Mouse (Mus musculus): ENCODE measurements around the gene N4bp2l2.
"Not testable (repeated sequence)": the region's sequence is repeated elsewhere in the genome, so short reads cannot be mapped to it uniquely, and the experiment has no call there.

Gene N4bp2l2

DNA sequence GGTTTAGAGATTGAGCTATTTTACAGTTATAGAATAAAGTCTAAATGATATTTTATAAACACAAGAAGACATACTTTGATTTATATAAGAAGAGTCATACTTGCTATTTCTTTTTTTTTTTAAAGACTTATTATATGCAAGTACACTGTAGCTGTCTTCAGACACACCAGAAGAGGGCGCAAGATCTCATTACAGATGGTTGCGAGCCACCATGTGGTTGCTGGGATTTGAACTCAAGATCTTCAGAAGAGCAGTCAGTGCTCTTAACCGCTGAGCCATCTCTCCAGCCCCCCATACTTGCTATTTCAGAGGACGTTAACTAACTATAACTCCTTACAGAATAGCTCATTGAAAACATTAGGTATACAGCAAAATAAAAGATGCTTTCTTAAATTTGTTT lies 22.6 kb downstream of the N4bp2l2 start:
- DNase-seq (ENCODE audit: low read depth, low spot score) = not testable (repeated sequence)

GRCm38 (mm10) chr5:150641440-150641839 lies 24.5 kb downstream of the N4bp2l2 start:
- no peak for DNase-seq (ENCODE audit: low read depth, low spot score)

GRCm38 (mm10) chr5:150629692-150630091 lies 36.3 kb downstream of the N4bp2l2 start:
- no peak for DNase-seq (ENCODE audit: low read depth, low spot score)

- no peak for DNase-seq (ENCODE audit: low read depth, low spot score)
Observed at GRCm38 (mm10) chr5:150629272-150629671, 36.7 kb downstream of the N4bp2l2 start.

- DNase-seq (ENCODE audit: low read depth, low spot score) = no peak
Observed at GRCm38 (mm10) chr5:150625528-150625927, 40.5 kb downstream of the N4bp2l2 start.

GRCm38 (mm10) chr5:150622792-150623191 lies 43.2 kb downstream of the N4bp2l2 start:
- no peak for DNase-seq (ENCODE audit: low read depth, low spot score)

GRCm38 (mm10) chr5:150621592-150621991 lies 44.4 kb downstream of the N4bp2l2 start:
- DNase-seq (ENCODE audit: low read depth, low spot score) = no peak

- DNase-seq (ENCODE audit: low read depth, low spot score) = no peak
Observed at GRCm38 (mm10) chr5:150620588-150621135, 45.3 kb downstream of the N4bp2l2 start.

DNA sequence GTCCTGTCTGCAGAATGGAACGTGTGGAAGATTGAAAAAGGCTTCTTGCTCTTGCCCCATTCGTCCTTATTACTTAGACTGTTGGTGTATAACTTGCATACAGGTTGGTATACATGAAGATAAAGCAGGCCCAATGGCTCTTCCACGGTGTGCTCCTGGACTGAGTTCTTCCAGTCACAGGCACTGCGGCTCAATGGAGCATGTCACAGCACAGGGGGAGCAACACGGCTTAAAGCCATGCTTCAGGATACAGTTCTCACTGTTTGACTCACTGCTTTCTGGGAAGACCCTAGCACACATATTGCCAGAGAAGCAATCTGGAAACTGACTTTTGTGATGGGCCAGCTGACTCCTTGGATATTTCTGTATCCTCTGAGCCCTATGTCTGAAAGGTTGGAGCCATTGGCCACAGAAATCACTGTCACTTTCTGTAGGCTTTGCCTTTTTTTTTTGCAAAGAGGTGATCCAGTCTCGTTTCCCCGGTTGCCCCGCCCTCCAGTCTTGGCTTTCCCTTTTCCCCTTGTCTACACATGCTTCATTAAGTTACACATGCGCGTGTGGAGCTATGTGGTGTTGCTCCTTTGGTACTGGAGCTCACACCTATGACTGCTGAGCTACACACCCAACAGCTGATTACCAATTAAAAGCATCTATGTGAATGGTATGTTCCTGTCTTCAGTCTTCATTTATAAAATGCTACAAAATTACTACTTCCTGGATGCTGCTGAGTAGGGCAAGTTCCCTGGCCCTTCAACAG lies 47.2 kb downstream of the N4bp2l2 start:
- no peak for DNase-seq (ENCODE audit: low read depth, low spot score)

GRCm38 (mm10) chr5:150616731-150617130 lies 49.3 kb downstream of the N4bp2l2 start:
- no peak for DNase-seq (ENCODE audit: low read depth, low spot score)

GRCm38 (mm10) chr5:150616216-150616615 lies 49.8 kb downstream of the N4bp2l2 start:
- no peak for DNase-seq (ENCODE audit: low read depth, low spot score)

DNA sequence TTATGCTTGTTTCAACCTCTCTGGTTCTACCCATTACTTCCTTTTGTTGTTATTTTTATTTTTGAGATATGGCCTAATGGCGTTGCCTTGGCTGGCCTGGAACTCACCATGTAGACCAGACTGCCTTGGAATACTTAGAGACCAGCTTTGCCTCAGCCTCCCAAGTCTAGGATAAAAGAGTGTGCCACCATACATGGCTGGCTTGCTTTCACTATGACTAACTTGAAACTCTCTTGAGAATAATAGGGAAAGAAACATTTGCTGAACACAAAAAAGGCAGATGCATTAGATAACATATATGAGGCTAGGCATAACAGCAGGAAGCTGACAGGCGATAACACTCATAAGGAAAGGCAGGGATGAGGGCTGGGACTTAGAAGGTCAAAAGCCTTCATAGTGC lies 51.9 kb downstream of the N4bp2l2 start:
- no peak for DNase-seq (ENCODE audit: low read depth, low spot score)

DNA sequence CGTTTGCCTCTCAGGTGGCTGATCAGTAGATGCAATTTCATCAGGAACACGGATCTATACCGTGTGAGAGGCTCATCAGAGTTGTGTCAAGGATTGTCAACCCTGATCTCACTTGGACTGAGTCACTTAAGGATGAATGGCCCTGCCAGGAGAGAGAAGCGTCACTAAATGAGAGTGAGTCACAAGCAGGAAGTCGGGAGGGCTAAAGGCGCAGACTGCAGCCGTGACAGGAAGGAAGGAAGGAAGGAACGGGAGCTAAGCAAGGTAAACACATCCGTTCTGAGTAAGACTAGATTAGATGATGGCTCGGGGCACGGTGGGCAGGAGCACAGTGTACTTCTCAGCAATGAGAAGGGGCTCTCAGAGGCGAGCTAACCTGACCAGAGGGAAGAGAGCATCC lies 54.3 kb downstream of the N4bp2l2 start:
- no peak for DNase-seq (ENCODE audit: low read depth, low spot score)

DNA sequence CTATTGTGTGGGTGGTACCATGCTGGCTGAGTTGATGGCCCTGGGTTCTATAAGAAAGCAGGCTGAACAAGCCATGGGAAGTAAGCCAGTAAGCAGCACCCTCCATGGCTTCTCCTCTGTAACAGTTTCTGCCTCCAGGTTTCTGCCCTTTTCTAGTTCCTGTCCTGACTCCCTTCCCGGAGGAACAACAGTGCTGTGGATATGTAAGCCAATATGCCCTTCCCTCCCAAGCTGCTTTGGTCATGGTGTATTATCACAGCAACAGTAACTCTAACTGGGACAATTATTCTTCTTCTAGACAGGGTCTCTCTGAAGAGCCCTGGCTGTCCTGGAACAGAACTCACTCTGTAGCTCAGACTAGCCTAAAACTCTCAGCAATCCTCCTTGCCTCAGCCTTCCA lies 54.8 kb downstream of the N4bp2l2 start:
- DNase-seq (ENCODE audit: low read depth, low spot score) = no peak

DNA sequence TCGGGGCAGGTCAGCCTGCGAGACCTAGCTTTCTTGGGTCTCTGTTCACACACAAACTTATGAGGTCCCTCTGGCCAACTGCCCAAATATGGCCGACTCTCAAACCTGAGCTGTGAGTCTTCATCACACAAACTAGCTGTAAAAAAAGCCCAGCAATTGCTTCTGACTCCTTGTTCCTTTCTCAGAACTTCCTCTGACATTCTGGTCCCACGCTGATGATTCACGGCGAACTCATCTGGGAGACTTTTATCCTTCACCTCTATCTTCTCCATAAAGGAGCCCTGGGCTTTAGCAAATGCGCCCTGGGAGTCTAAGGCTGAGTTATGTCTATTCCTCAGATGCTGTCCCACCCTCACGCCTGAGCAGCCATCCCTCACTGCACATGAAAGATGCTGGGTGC lies 58.4 kb downstream of the N4bp2l2 start:
- no peak for DNase-seq (ENCODE audit: low read depth, low spot score)

- DNase-seq (ENCODE audit: low read depth, low spot score) = no peak
Observed at GRCm38 (mm10) chr5:150606131-150606530, 59.9 kb downstream of the N4bp2l2 start.

DNA sequence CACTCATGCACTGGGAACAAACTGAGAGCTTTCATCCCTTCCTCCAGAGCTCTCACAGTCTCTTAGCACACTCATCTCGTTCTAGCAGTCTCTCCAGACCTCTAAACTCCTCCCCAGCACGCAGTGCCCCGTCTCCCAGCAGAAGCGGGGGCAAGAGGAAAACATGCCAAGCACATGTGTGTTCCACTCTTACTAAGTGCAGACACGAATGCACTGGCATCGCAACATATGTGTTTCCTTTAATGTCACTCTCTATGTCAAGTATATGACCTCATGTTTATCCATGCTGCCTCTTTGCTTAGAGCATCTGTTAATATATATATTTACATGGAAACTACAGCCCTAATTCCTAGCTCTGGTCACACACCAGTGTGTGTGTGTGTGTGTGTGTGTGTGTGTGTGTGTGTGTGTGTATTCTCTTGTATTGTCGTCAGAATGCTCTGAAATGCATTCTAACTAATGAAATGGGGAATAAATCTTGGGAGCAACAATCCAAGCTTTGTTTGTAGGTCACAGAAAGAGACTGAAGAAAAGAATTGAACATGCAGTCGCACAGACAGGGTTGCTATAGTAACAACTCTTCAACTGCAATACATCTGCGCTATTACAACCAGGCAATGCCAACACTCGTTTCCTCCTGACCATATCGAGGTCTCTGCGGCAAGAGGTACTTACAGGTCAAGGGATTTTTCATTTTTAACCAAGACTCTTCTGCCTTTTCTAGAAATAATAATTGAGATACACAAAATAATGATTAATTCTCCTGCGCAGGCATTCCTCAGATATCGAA lies 64.3 kb downstream of the N4bp2l2 start:
- DNase-seq (ENCODE audit: low read depth, low spot score) = no peak

- no peak for DNase-seq (ENCODE audit: low read depth, low spot score)
Observed at GRCm38 (mm10) chr5:150600554-150601440, 65.2 kb downstream of the N4bp2l2 start.

- DNase-seq (ENCODE audit: low read depth, low spot score) = no peak
Observed at GRCm38 (mm10) chr5:150599301-150600294, 66.4 kb downstream of the N4bp2l2 start.
